9 mouse cellular contexts compared by ENCODE assay signal in genomic region chr1:163443832-163444231, GRCm38 (mm10). TPM values are rescaled to one million over a fixed set of nuclear protein-coding genes. Genes with fewer than 3 reads are reported as not detected.
DNase-seq lines count a peak whose midpoint lies in the region; ATAC-seq and TF ChIP-seq lines count a peak whose summit lies in the region.
"Had no signal": no experiment of that assay in that cellular context is flagged by ENCODE, and none has a peak within 500 bp of the region (broad histone marks: within the 10 kb centered on the region; RNA-seq: fewer than 3 reads in every experiment).

No protein-coding gene starts in this region.

- no peak for ATAC-seq in neural tube, embryonic 15.5 days (ENCODE audit: low FRiP score)
- ATAC-seq in granulocyte monocyte progenitor cell, adult 5-6 weeks (replicated peaks; ENCODE audit: poor library complexity, severe bottlenecking), result peak; percentile 98
- peak; percentile 75 for ATAC-seq in megakaryocyte-erythroid progenitor cell, adult 5-6 weeks (replicated peaks; ENCODE audit: low FRiP score, low TSS enrichment, poor library complexity, severe bottlenecking)
- no peak for ATAC-seq in forebrain, embryonic 11.5 days (replicated peaks; ENCODE audit: low FRiP score)
- no peak for ATAC-seq in hindbrain, postnatal 0 days

- no peaks in the 10 kb centered on the region for H3K36me3 ChIP-seq in neural tube, embryonic 15.5 days
- no peaks in the 10 kb centered on the region for H3K36me3 ChIP-seq in forebrain, embryonic 11.5 days (ENCODE audit: control insufficient read depth, insufficient read depth, low read length)
- H3K36me3 ChIP-seq in hindbrain, postnatal 0 days (ENCODE audit: insufficient read depth, low read length), result no peaks in the 10 kb centered on the region
- H3K36me3 ChIP-seq: midbrain, embryonic 12.5 days had no signal

- H3K9me3 ChIP-seq in neural tube, embryonic 15.5 days (replicated peaks), result no peaks in the 10 kb centered on the region
- no peaks in the 10 kb centered on the region for H3K9me3 ChIP-seq in forebrain, embryonic 11.5 days (ENCODE audit: control insufficient read depth, low read length)
- no peaks in the 10 kb centered on the region for H3K9me3 ChIP-seq in hindbrain, postnatal 0 days (ENCODE audit: low read length)
- H3K9me3 ChIP-seq: midbrain, embryonic 12.5 days had no signal

- no peak overlapping the region for H3K4me2 ChIP-seq in neural tube, embryonic 15.5 days
- H3K4me2 ChIP-seq in forebrain, embryonic 11.5 days (ENCODE audit: low read depth, low read length, severe bottlenecking), result no peak overlapping the region
- no peak overlapping the region for H3K4me2 ChIP-seq in hindbrain, postnatal 0 days (ENCODE audit: low read depth, low read length)
- H3K4me2 ChIP-seq: midbrain, embryonic 12.5 days had no signal

- no peak overlapping the region for H3K27ac ChIP-seq in neural tube, embryonic 15.5 days (replicated peaks)
- no peak overlapping the region for H3K27ac ChIP-seq in forebrain, embryonic 11.5 days (ENCODE audit: low read depth, low read length)
- no peak overlapping the region for H3K27ac ChIP-seq in hindbrain, postnatal 0 days
- H3K27ac ChIP-seq: midbrain, embryonic 12.5 days had no signal

- peak; percentile 15 for DNase-seq in neural tube, embryonic 10.5 days (ENCODE audit: extremely low spot score, low spot score)
- peak; percentile 56 for DNase-seq in kidney, postnatal 14 days
- DNase-seq in forebrain, embryonic 11.5 days (ENCODE audit: low spot score), result no peak
- DNase-seq in hindbrain, postnatal 0 days (ENCODE audit: low spot score), result no peak
- no peak for DNase-seq in left cerebral cortex, adult 9 months (ENCODE audit: low spot score in 2 of 2)

- WGBS in neural tube, embryonic 15.5 days, result 35% methylated on average over 3 of the region's 3 CpGs
- 57% methylated on average over 3 of the region's 3 CpGs for WGBS in forebrain, embryonic 11.5 days
- WGBS in hindbrain, postnatal 0 days, result 51% methylated on average over 3 of the region's 3 CpGs

- no peak for TF ChIP-seq CTCF in hindbrain, postnatal 0 days (IDR thresholded peaks at IDR 0.05; ENCODE audit: low read depth)

- no peak overlapping the region for H3K9ac ChIP-seq in neural tube, embryonic 15.5 days (replicated peaks)
- H3K9ac ChIP-seq in forebrain, embryonic 11.5 days (ENCODE audit: low read length), result no peak overlapping the region
- no peak overlapping the region for H3K9ac ChIP-seq in hindbrain, postnatal 0 days (replicated peaks; ENCODE audit: low read length)
- H3K9ac ChIP-seq: midbrain, embryonic 12.5 days had no signal

- no peaks in the 10 kb centered on the region for H3K4me1 ChIP-seq in neural tube, embryonic 15.5 days
- H3K4me1 ChIP-seq in forebrain, embryonic 11.5 days (replicated peaks; ENCODE audit: control insufficient read depth, insufficient read depth, low read length), result no peaks in the 10 kb centered on the region
- H3K4me1 ChIP-seq in hindbrain, postnatal 0 days (ENCODE audit: insufficient read depth, low read length), result no peaks in the 10 kb centered on the region
- H3K4me1 ChIP-seq: midbrain, embryonic 12.5 days had no signal

- no peaks in the 10 kb centered on the region for H3K27me3 ChIP-seq in neural tube, embryonic 15.5 days (replicated peaks)
- no peaks in the 10 kb centered on the region for H3K27me3 ChIP-seq in forebrain, embryonic 11.5 days (ENCODE audit: control insufficient read depth, insufficient read depth, low read length)
- no peaks in the 10 kb centered on the region for H3K27me3 ChIP-seq in hindbrain, postnatal 0 days (ENCODE audit: insufficient read depth, low read length)
- H3K27me3 ChIP-seq: midbrain, embryonic 12.5 days had no signal

- no peak overlapping the region for H3K4me3 ChIP-seq in neural tube, embryonic 15.5 days (replicated peaks)
- no peak overlapping the region for H3K4me3 ChIP-seq in forebrain, embryonic 11.5 days (ENCODE audit: low read depth, low read length)
- no peak overlapping the region for H3K4me3 ChIP-seq in hindbrain, postnatal 0 days (ENCODE audit: low read length)
- H3K4me3 ChIP-seq: midbrain, embryonic 12.5 days had no signal

RNA-seq across cellular contexts. Expression of gene Gorab, which starts 40.4 kb away (rescaled TPM):
- polyA plus RNA-seq in neural tube, embryonic 15.5 days (2015; fragmentation: Nextera tagmentation; extraction: Ambion mirVana), result 19.3 and 19.5 TPM in 2 replicates
- total RNA-seq in granulocyte monocyte progenitor cell, adult 5-6 weeks (2014; fragmentation: Nextera tagmentation), result 6.7 and 11.3 TPM in 2 replicates
- total RNA-seq in granulocyte monocyte progenitor cell, adult 5-6 weeks (2017), result 7.9 and 8.7 TPM in 2 replicates
- total RNA-seq in megakaryocyte-erythroid progenitor cell, adult 5-6 weeks (2014; fragmentation: Nextera tagmentation), result 5.7 and 13.5 TPM in 2 replicates
- 9.2 and 10.0 TPM in 2 replicates for total RNA-seq in megakaryocyte-erythroid progenitor cell, adult 5-6 weeks (2017)
- 30.9 and 31.5 TPM in 2 replicates for polyA plus RNA-seq in forebrain, embryonic 11.5 days (2014; fragmentation: Nextera tagmentation; extraction: Ambion mirVana)
- total RNA-seq in hindbrain, postnatal 0 days (2014; rRNA removed), result 8.1 and 10.6 TPM in 2 replicates
- 15.5 and 16.6 TPM in 2 replicates for polyA plus RNA-seq in hindbrain, postnatal 0 days (2015; fragmentation: Nextera tagmentation; extraction: Ambion mirVana)

Comparison
In these comparisons a context has a peak if more than half of its experiments do, and no peak if none do; other contexts are left out.
1. DNase-seq: peak in neural tube, embryonic 10.5 days (single experiment) and kidney, postnatal 14 days (single experiment); none in forebrain, embryonic 11.5 days (single experiment), hindbrain, postnatal 0 days (single experiment) and left cerebral cortex, adult 9 months (0 of 2).
2. ATAC-seq: peak in granulocyte monocyte progenitor cell, adult 5-6 weeks (single experiment) and megakaryocyte-erythroid progenitor cell, adult 5-6 weeks (single experiment); none in neural tube, embryonic 15.5 days (single experiment), forebrain, embryonic 11.5 days (single experiment) and hindbrain, postnatal 0 days (single experiment).